Mouse (Mus musculus) retina, postnatal 1 day (tissue): Measurements from ENCODE around the gene Nps.
"Not testable (repeated sequence)": the region's sequence is repeated elsewhere in the genome, so short reads cannot be mapped to it uniquely, and the experiment has no call there.

ENCODE experiments used
- DNase-seq: peaks from one replicate; pipeline ENCODE4 v3.0.0-alpha.2; 2012

The Nps gene

DNA sequence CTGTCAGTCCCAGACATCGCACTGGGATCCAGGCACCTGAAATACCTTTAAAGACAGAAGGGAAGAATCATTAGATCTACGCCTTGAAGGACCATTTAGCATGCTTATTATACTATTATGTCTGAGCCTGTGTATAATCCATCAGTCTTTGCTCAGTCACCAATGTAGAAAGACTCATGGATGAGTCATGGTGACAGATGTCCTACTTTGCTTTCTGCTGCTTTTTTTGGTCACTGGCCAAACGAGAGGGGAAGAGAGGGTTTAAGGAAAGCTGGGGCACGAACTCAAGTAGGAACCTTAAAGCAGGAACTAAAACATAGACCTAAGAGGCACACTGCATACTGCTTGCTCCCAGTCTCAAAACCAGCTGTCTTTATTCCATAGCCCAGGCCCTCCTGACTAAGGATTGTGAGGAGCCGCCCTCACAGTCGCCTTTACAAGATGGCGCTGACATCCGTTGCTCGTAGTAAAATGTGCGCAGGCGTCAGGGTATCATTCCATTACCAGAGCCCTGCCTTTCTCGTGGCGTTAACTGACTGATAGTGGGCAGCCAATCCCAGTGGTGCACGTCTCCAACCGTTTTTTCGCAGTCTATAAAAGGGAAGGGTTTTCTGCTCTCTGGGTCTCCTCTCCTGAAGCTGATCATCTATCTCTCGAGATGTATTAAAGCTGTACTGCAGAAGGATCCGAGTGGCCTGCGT lies at the start of gene Nps:
TSS of gene Nps (plus strand) at position 651 of the 701 bp plus-strand sequence.
- DNase-seq, result not testable (repeated sequence)

GRCm38 (mm10) chr7:135208947-135209567 lies 49.4 kb upstream of the Nps start:
- DNase-seq, result no peak

DNA sequence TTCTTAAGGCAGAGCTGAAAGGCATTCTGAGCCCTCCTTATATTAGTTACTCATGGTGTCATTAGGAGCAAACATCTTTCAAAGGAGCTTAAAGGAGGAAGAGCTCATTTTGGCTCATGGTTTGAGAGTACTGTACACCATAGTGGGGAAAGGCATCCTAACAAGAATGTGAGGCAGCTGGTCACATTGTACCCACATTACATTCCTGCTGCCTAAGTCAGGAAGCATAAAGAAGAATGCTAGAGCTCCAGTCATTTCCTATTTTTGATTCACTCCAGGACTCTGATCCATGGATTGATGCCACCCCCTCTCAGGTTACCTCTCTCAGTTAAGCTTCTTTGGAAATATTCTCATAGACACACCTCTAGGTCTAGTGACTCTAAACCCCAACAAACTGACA lies 48.2 kb upstream of the Nps start:
- no peak for DNase-seq

DNA sequence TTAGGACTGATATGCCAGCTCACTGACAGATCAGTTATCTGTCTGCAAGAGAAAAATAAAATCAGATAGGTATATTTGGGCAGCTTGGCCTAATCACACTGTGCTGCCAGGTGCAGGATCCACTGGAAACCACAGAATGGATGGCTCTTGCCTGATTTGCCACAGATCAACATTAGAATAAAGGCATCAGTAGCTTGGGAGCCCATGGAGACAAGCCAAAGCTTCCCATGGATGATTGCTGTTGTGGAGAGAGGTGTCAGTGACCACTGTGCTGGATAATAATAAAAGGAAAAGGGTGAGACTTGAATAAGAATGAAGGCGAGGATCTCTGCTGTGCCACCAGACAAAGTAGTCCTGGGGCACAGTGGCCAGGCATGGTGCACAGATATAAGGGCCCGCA lies 47.7 kb upstream of the Nps start:
- DNase-seq, result no peak

DNA sequence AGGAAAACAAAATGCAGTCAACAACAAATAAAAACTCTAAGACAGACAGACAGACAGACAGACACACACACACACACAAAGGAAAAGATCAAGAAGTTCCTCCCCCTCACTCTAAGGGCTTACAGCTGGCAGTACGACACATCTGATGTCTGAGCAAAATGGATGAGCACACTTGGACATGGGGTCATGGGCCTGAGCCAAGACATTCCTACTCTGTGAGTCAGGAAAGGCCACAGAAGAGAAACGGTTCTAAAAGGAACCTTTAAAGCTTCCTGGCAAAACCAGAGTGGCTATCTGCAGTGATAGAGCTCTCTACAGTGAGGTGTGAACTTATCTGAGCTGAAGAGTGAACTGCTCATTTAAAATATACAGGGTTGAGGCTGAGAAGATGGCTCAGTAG lies 46.0 kb upstream of the Nps start:
- DNase-seq, result no peak

DNA sequence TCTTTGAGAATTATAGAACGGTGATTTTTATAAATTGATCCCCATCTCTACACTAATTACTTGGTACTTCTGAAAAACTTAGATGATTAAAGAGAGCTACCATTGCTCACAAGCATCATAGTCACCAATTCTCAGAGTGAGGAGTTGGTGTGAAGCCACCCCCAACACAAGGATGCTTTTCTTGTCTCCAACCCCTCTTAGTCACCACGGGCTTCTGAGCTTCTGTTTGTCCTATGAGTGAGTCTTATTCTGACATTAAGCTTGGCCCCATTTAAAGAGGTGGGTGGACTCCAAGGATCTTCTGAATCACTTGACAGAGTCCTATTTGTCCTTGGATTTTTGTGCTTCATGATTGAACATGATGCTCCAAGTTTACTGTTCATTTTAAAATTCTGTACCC lies 37.0 kb upstream of the Nps start:
- DNase-seq, result no peak

GRCm38 (mm10) chr7:135226021-135226420 lies 32.5 kb upstream of the Nps start:
- no peak for DNase-seq

DNA sequence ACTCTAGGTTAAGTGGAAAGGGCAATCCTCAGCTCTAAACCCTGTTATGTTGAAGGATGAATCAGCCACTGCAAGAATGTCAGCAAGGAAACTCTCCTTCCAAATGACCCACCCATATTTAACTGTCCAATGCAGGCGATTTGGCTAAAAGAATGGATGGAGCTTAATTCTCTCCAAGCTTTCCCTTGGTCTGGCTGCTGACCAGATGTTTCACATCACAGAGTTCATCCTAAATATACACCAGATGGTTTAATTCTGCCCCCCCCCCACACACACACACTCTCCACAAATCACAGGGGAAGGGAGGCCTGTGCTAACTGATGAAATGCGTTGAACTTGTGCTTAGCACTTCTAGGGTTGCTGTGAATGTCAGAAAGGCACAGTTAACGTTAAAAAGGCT lies 21.4 kb upstream of the Nps start:
- no peak for DNase-seq

DNA sequence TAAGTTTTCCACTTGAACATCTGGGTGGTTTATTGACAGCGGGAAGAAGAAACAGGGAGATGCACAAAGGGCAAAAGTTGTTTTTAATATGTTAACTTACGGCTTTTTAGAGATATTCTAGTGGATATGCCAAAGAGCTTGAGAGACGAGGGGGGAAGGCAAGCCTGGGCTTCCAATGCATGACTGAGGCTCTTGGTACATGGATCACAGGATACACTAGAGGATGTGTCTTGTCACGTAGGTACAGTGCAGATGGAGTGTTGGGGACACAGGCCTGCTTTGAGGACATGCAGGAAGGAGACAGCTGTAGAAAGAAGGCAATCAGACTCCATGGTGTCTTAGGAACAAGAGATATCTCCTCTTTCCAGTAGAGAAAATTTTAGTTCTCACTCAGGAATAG lies 19.1 kb upstream of the Nps start:
- no peak for DNase-seq

DNA sequence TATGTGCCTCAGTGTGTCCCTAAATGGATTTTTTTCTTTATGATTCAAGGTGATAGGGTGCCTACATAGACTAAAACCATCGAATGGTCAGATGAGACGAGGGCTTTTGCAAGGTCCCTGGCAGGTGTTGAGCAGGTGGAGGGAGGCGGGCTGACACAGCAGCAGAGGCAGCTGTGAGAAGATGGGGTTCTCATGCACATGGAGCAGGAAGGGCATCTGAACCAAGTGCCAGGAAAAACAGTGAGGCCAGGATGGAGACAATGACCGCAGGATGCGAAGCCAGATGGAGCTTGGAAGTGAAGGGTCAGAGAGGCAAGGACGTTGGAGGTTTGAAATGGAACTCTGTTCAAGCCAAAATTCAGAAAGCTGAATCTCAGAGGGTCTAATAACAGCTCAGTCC lies 18.5 kb upstream of the Nps start:
- no peak for DNase-seq

DNA sequence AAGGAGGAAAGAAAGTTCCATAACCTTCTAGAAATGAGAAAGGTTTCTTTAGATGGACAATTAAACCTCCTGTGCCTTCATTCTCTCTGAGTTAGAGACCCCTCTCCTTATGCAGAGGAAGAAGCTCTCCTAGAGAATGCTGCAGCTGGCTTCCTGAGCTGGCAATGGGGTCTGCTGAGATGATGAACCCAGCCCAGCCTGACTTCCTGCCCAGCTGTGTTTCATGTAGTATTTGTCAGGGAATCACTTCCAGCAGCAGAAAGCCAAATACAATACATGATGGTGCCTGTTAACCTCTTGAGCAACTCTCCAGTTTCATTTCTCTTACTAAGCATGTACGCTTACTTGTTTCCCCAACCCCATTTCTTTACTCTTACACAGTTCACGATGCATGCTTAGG lies 17.9 kb upstream of the Nps start:
- DNase-seq, result no peak

GRCm38 (mm10) chr7:135244171-135244880 lies 14.2 kb upstream of the Nps start:
- no peak for DNase-seq

DNA sequence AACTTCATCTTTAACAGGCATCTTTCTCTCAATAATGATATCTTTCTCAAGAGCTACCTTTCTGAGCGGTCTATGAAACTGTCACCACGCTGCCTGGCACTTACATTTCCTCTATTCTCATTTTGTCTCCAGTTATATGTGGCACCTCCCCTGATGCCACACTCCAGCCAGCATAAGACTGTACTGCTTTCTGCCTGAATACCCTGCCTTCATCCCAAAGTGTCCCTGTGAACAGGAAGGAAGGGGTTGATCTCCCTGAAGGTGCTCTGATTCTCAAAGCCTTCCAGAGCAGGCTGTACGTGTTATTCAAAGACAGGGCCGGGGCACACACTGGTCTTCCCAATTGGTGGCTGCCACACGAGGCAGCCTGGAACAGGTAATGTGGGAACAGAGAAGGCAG lies 12.1 kb upstream of the Nps start:
- DNase-seq, result no peak

GRCm38 (mm10) chr7:135253249-135253648 lies 5.3 kb upstream of the Nps start:
- DNase-seq, result no peak

GRCm38 (mm10) chr7:135254423-135254822 lies 4.1 kb upstream of the Nps start:
- no peak for DNase-seq

- DNase-seq, result no peak
Measured at GRCm38 (mm10) chr7:135271011-135271410, 12.5 kb downstream of the Nps start.

DNA sequence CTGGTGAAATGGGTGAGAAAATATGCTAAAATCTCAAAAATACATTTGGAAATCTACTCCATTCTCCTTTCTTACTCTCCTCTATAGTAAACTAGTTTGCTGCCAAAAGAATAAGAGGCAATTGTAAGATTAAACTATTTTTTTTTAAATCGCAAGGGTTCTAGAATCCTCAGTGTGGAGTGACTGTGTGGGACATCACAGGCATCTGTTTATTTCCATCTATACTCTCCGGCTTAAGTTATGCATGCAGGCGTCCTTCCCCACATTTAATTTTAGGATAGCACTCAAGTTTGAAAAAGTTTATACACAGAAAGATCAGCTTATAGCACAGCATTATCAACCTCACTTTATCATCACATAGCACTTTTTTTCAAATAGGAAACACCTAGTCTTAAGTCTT lies 24.7 kb downstream of the Nps start:
- no peak for DNase-seq

DNA sequence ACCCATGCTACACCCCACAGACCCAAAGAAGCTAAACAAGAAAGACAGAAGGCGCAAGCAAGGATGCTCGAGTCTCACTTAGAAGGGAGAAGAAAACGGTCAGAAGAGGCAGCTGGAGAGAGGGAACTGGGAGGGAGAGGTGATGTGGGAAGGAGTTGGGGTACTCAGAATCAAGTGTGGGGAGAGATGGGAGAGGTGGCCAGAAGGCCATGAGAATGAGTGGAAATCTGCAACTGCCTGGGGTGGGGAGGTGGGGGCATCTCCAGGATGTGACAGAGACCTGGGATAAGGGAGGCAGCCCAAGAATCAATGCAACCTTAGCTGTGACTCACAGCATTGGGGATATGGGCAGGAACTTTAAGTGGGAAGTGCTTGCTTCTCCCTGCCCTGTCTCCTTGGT lies 31.5 kb downstream of the Nps start:
- no peak for DNase-seq

DNA sequence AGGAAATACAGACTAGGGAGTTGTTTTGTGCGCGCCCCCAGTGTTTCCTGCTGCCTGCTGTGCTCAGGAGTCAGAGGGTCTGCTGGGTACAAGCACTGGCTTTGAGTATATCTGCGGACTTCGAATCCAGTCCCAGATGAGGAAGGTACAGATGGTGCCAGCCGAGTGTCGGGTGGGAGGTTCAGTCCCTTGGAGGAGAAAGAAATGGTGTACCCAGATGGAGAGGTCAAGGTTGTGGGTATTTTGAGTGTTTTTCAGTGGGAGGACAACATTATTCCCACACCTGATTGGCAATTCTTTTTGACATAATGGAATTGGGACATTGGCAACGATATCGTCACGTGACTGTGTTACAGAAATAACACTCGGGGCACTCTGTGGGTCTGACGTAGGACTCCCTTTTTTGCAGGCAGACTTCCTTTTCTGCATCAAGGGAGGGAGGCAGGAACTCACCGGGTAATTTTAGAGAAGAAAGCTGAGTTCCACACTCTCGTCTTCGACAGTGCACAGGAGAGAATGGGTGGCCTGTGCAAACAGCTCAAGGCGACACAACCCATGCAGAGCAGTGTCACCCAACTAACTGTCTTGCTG lies 33.2 kb downstream of the Nps start:
- no peak for DNase-seq

GRCm38 (mm10) chr7:135294498-135294897 lies 36.0 kb downstream of the Nps start:
- no peak for DNase-seq

DNA sequence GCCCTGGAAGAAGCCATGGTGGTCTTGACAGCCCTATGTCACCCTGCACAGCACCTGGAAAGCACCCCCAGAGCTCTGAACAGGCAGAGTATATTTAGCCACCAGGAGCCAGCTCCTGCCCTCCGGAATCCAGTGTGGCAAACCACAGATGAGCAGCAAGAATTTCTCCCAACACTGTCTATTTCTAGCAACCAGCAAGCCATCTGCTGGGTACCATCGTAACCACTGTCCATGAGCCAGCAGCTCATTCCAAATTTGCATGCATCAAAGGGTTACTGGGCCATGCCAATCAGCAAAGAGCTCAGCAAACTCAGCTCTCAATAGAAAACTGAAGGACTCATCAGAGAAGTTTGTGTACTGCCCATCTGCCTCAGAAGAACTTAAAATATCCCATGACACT lies 46.0 kb downstream of the Nps start:
- no peak for DNase-seq
